Mouse (Mus musculus): ENCODE data around the gene Sult4a1.

The Sult4a1 gene

GRCm38 (mm10) chr15:84037067-84037466, 68.5 kb downstream of the Sult4a1 start:
- CTCF ChIA-PET, result no interaction called here

Data from spleen, embryonic (tissue).